Mouse (Mus musculus): ENCODE results near the gene Atxn7l2. TPM values are rescaled to one million over a fixed set of nuclear protein-coding genes. Genes with fewer than 3 reads are reported as not detected.
"Not testable (repeated sequence)": the region's sequence is repeated elsewhere in the genome, so short reads cannot be mapped to it uniquely, and the experiment has no call there.

Atxn7l2 gene
- 0.91 and 2.4 TPM in 2 replicates for polyA plus RNA-seq (2012; ENCODE audit: insufficient read depth, insufficient read length, missing spikeins)

GRCm38 (mm10) chr3:108210771-108211139 is at the start of gene Atxn7l2:
Gene Atxn7l2, minus strand, starts transcription at chr3:108210934.
- peak within 1 kb of the TSS; percentile 79 for H3K4me3 ChIP-seq (ENCODE audit: insufficient read depth, low read depth, low read length)
- peaks cover 3% of the 10 kb centered on the region; the same call in 1 of the 2 replicates for H3K4me1 ChIP-seq (ENCODE audit: control insufficient read depth, insufficient read depth, insufficient read length, low read length)
- peak within 1 kb of the TSS; percentile 73 for H3K27ac ChIP-seq (replicated peaks; ENCODE audit: low read depth, low read length)

- no peak overlapping the region for H3K27ac ChIP-seq (replicated peaks; ENCODE audit: low read depth, low read length)
- H3K4me1 ChIP-seq (ENCODE audit: control insufficient read depth, insufficient read depth, insufficient read length, low read length) = peaks cover 5% of the 10 kb centered on the region
- H3K4me3 ChIP-seq (ENCODE audit: insufficient read depth, low read depth, low read length) = no peak overlapping the region
Observed at GRCm38 (mm10) chr3:108259319-108259718, 48.6 kb upstream of the Atxn7l2 start.

GRCm38 (mm10) chr3:108257831-108258500 is 47.2 kb upstream of the Atxn7l2 start:
- H3K27ac ChIP-seq (replicated peaks; ENCODE audit: low read depth, low read length) = peak overlapping the region; percentile 46; the same call in 1 of the 2 replicates
- H3K4me1 ChIP-seq (ENCODE audit: control insufficient read depth, insufficient read depth, insufficient read length, low read length) = peaks cover 5% of the 10 kb centered on the region
- H3K4me3 ChIP-seq (ENCODE audit: insufficient read depth, low read depth, low read length) = peak overlapping the region; percentile 84

DNA sequence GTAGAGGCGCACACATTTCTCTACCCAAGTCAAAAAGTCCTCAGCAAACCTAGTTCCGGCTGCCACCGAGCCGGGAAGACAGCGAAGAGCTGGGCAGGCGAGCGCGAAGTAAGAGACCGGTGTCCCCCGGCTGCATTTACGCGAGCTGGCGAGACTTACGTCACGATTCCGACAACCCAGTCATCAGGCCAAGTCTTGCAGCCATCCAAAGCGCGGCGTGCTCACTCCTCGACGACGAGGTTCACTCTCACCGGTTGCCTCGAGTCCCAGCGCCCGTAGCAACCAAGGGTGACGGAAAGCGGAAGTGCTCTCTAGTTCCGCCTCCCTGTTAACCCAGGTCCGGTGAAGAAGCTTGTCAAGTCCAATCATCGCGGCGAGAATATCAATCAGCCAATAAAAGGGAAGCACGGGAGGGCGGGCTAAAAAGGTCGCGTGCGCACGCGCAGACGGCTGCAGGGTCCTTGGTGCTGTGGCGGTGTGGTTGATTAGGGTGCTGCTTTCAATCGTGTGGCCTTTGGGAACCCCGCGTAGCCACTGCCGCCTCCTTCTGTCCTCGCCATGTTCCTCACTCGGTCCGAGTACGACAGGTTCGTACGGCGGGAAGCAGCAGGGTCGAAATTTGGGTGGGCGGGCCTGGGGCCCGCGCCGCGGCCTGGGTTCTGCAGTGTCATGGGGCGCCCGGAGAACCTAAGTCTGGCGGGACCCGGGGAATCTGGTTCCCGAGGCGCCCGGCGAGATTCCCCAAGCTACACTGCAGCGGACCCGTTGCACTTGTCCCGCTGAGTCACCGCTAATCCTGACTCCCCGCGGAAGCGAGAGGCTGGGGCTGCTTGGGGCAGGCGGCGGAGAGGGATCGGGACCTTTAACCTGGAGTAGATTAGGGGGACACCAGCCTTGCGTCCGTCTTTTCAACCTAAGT is 46.2 kb upstream of the Atxn7l2 start, which contains the start of gene Psma5:
Psma5 (plus strand) TSS at position 208 of the 919 bp plus-strand sequence.
- Histone ChIP-seq H3K27ac (replicated peaks; ENCODE audit: low read depth, low read length) (peak within 1 kb of the TSS; percentile 46), H3K4me3 (ENCODE audit: insufficient read depth, low read depth, low read length) (peak within 1 kb of the TSS; percentile 84), H3K4me1 (ENCODE audit: control insufficient read depth, insufficient read depth, insufficient read length, low read length) (peaks cover 5% of the 10 kb centered on the region)

GRCm38 (mm10) chr3:108246857-108247256 is 36.1 kb upstream of the Atxn7l2 start:
- Histone ChIP-seq H3K27ac (replicated peaks; ENCODE audit: low read depth, low read length) (no peak overlapping the region), H3K4me3 (ENCODE audit: insufficient read depth, low read depth, low read length) (no peak overlapping the region), H3K4me1 (ENCODE audit: control insufficient read depth, insufficient read depth, insufficient read length, low read length) (no peaks in the 10 kb centered on the region)

GRCm38 (mm10) chr3:108241243-108241839 is 30.6 kb upstream of the Atxn7l2 start:
- no peak overlapping the region for H3K27ac ChIP-seq (replicated peaks; ENCODE audit: low read depth, low read length)
- H3K4me3 ChIP-seq (ENCODE audit: insufficient read depth, low read depth, low read length) = no peak overlapping the region
- no peaks in the 10 kb centered on the region for H3K4me1 ChIP-seq (ENCODE audit: control insufficient read depth, insufficient read depth, insufficient read length, low read length)

GRCm38 (mm10) chr3:108237474-108238102 is 26.9 kb upstream of the Atxn7l2 start:
- H3K4me3 ChIP-seq (ENCODE audit: insufficient read depth, low read depth, low read length); H3K27ac ChIP-seq (replicated peaks; ENCODE audit: low read depth, low read length); H3K4me1 ChIP-seq (ENCODE audit: control insufficient read depth, insufficient read depth, insufficient read length, low read length): not testable (repeated sequence)

DNA sequence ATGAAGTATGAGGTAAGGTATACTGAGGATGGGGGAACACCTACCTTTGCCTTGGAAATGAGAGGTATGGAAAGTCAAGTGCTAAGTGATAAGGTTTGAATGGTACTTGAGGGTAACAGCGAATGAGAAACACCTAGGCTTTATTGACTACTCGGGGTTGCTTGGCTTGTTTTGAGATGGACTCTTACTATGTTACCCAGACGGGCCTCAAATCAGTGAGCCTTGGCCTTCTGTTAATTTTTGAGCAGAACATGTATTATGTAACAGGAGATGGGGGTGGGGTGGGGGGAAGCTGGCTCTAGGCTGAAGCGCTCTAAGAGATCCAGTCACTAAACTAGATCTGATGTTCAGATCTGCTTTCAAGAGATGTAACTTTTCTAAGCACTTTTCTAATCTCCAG is 20.9 kb upstream of the Atxn7l2 start:
- no peak overlapping the region for H3K27ac ChIP-seq (replicated peaks; ENCODE audit: low read depth, low read length)
- no peak overlapping the region for H3K4me3 ChIP-seq (ENCODE audit: insufficient read depth, low read depth, low read length)
- no peaks in the 10 kb centered on the region for H3K4me1 ChIP-seq (ENCODE audit: control insufficient read depth, insufficient read depth, insufficient read length, low read length)

DNA sequence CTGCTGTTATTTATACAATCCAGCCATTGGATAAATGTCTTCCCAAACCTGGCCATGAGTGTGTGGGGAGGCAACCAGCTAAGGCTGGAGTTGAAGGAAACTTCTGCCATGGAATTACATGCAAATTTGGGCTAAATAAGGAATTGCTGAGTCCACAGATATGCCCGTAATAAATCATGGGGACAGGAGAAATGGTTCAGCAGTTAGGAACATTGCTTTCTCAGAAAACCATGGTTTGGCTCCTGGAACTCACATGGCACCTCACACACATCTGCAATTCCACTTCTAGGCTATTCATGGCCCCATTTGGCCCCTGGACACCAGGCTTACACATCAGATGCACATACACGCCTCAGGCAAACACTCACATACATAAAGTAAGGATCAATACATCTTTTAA is 16.8 kb upstream of the Atxn7l2 start:
- no peaks in the 10 kb centered on the region for H3K4me1 ChIP-seq (ENCODE audit: control insufficient read depth, insufficient read depth, insufficient read length, low read length)
- no peak overlapping the region for H3K27ac ChIP-seq (replicated peaks; ENCODE audit: low read depth, low read length)
- H3K4me3 ChIP-seq (ENCODE audit: insufficient read depth, low read depth, low read length) = no peak overlapping the region

DNA sequence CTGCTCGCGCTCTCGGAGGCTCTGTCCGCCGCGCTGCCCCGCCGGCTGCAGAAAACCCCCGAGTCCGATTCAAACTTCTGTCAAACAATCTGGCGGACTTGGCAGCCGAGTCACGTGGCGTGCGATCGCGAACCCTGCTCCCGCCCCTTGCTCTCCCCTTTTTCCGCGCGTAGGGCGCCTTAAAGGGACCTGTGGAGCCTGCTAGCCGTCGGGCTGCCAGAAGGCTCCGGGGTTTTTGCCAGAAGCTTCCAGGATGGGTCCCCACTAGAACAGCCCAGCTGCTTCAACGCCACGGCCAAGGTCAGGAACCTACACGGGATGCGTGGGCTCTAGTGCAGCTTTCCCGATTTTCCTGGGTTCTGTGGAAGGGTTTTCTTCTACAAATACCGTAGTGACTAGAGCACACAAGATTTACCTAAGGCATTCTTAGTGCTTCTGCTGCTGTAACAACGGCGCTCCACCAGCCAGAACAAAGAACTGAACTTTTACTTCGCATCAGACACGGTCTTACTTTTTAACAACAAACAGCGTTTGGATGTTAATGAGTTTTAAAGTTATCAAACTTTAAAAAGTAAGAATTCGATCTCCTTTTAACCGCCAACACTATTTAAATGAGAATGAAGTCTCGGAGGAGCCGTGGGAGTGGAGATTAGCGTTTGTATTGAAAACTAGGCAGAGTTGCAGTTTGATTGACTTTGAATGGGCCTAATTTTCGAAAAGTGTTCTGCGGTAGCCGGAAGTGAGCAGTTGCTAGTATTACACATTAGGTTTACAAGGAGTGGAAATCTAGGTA is 16.0 kb upstream of the Atxn7l2 start, which contains the start of gene Sypl2:
Sypl2 (minus strand) TSS at position 91 of the 793 bp plus-strand sequence.
- H3K4me1 ChIP-seq (ENCODE audit: control insufficient read depth, insufficient read depth, insufficient read length, low read length) = no peaks in the 10 kb centered on the region
- no peak within 1 kb of the TSS for H3K27ac ChIP-seq (replicated peaks; ENCODE audit: low read depth, low read length)
- peak within 1 kb of the TSS; percentile 49 for H3K4me3 ChIP-seq (ENCODE audit: insufficient read depth, low read depth, low read length)

- Histone ChIP-seq H3K4me1 (ENCODE audit: control insufficient read depth, insufficient read depth, insufficient read length, low read length) (no peaks in the 10 kb centered on the region), H3K4me3 (ENCODE audit: insufficient read depth, low read depth, low read length) (peak overlapping the region; percentile 49), H3K27ac (replicated peaks; ENCODE audit: low read depth, low read length) (no peak overlapping the region)
Observed at GRCm38 (mm10) chr3:108225711-108226557, 15.2 kb upstream of the Atxn7l2 start.

DNA sequence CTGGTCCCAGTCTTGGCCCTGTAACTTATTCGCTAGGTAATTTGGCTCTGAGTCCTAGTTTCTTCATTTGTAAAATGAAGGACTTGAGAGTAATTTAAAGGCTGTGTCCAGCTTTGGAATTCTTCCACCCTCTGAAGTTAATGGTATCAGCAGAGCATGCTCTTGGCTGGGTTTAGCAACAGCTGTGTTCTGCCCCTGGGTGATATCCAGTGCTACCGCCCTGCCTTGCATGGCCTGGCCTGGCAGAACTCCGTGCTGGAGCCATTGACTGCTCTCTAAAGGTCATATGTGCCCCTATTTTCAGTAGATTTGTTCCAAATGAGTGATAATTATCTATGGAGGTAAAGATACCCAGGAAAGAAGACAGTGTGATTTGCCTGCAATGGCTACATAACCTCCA is 9.9 kb upstream of the Atxn7l2 start:
- no peak overlapping the region for H3K27ac ChIP-seq (replicated peaks; ENCODE audit: low read depth, low read length)
- no peaks in the 10 kb centered on the region; the same call in 1 of the 2 replicates for H3K4me1 ChIP-seq (ENCODE audit: control insufficient read depth, insufficient read depth, insufficient read length, low read length)
- H3K4me3 ChIP-seq (ENCODE audit: insufficient read depth, low read depth, low read length) = no peak overlapping the region

DNA sequence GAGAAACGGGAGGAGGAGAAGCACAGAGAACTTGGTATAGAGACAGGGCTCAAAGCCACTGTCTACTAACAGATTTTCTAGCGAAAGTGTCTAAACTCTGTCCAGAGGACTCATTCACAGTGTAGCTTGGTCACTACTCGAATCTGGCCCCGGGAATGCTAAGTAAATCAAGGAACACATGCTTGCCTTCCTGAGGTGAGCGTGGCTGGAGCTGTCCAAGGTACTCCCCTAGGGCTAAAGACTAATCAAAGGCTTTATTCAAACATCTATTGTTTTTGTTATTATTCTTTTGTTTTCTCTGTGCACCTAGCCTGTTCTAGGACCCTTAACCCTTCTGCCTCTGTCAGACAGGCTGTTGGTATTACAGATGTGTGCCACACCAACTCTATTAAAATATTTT is 4.0 kb upstream of the Atxn7l2 start:
- Histone ChIP-seq H3K27ac (replicated peaks; ENCODE audit: low read depth, low read length) (no peak overlapping the region), H3K4me3 (ENCODE audit: insufficient read depth, low read depth, low read length) (no peak overlapping the region), H3K4me1 (ENCODE audit: control insufficient read depth, insufficient read depth, insufficient read length, low read length) (no peaks in the 10 kb centered on the region)
